Mouse (Mus musculus) kidney, embryonic 16.5 days (tissue): ENCODE measurements at regions not wholly inside any gene's neighbourhood (a gene's known extent, or its start where the extent isn't known, plus 50 kb on each side); places are given as distances from the start of the nearest gene placed in this dataset.

Experiments
- ATAC-seq: fragments of 200-750 bp; cut with Nextera tagmentation; 2 replicates; pipeline ENCODE4 v1.8.0; 2017; ENCODE audit warnings: moderate TSS enrichment; ENCODE audit not compliant: low FRiP score, low TSS enrichment
- H3K27ac ChIP-seq: fragments of 300-500 bp; sonication (generic); 2 replicates; pipeline ENCODE4 v1.5.1; 2014; ENCODE audit warnings: low read length
- H3K27me3 ChIP-seq: fragments of 300-500 bp; sonication (generic); 2 replicates; pipeline ENCODE4 v1.6.1; 2014; ENCODE audit warnings: low read length, control low read depth, mixed read lengths; ENCODE audit not compliant: insufficient read depth
- H3K36me3 ChIP-seq: fragments of 300-500 bp; sonication (generic); 2 replicates; pipeline ENCODE4 v1.6.1; 2014; ENCODE audit warnings: low read length, control low read depth, mixed read lengths; ENCODE audit not compliant: insufficient read depth
- H3K4me1 ChIP-seq: fragments of 300-500 bp; sonication (generic); 2 replicates; pipeline ENCODE4 v1.6.1; 2014; ENCODE audit warnings: low read length, control low read depth, mixed read lengths; ENCODE audit not compliant: insufficient read depth
- H3K4me2 ChIP-seq: fragments of 300-500 bp; sonication (generic); replicated peaks from 2 replicates; pipeline ENCODE4 v1.6.1; 2014; ENCODE audit warnings: low read depth, low read length
- H3K4me3 ChIP-seq: fragments of 300-500 bp; sonication (generic); 2 replicates; pipeline ENCODE4 v1.5.1; 2014; ENCODE audit warnings: mild to moderate bottlenecking, low read length
- H3K9ac ChIP-seq: fragments of 300-500 bp; sonication (generic); replicated peaks from 2 replicates; pipeline ENCODE4 v1.6.1; 2014; ENCODE audit warnings: low read length
- H3K9me3 ChIP-seq: fragments of 300-500 bp; sonication (generic); 2 replicates; pipeline ENCODE4 v1.6.1; 2016; ENCODE audit warnings: low read length, control low read depth
- WGBS: fragments of 180-500 bp; shearing (Covaris S2); extraction: QIAGEN DNeasy Blood & Tissue Kit; methylation state at CpG from one replicate; pipeline ENCODE4 v1.1.7; 2014; 5-methylcytosine and 5-hydroxymethylcytosine counted together

- H3K4me2 ChIP-seq, result no peak overlapping the region
- H3K4me1 ChIP-seq, result no peaks in the 10 kb centered on the region
- no peak for ATAC-seq
- 54% methylated on average over 1 of the region's 1 CpGs for WGBS
- H3K27ac ChIP-seq, result no peak overlapping the region
- H3K4me3 ChIP-seq, result no peak overlapping the region
- no peak overlapping the region for H3K9ac ChIP-seq
- no peaks in the 10 kb centered on the region for H3K36me3 ChIP-seq
- no peaks in the 10 kb centered on the region for H3K27me3 ChIP-seq
- H3K9me3 ChIP-seq, result no peaks in the 10 kb centered on the region
These were observed 82.9 kb downstream of the Postn start for GRCm38 (mm10) chr3:54443791-54444190.

- Histone ChIP-seq H3K36me3 (no peaks in the 10 kb centered on the region), H3K4me3 (no peak overlapping the region), H3K9ac (no peak overlapping the region), H3K4me2 (no peak overlapping the region), H3K4me1 (no peaks in the 10 kb centered on the region), H3K27ac (no peak overlapping the region), H3K27me3 (no peaks in the 10 kb centered on the region), H3K9me3 (no peaks in the 10 kb centered on the region)
- ATAC-seq, result no peak
- 10% methylated on average over 3 of the region's 3 CpGs for WGBS
These were observed 86.0 kb downstream of the Postn start for GRCm38 (mm10) chr3:54446889-54447288.

- no peak for ATAC-seq
- Histone ChIP-seq H3K27me3 (no peaks in the 10 kb centered on the region), H3K4me3 (no peak overlapping the region), H3K4me1 (no peaks in the 10 kb centered on the region), H3K9me3 (no peaks in the 10 kb centered on the region), H3K9ac (no peak overlapping the region), H3K27ac (no peak overlapping the region), H3K4me2 (no peak overlapping the region), H3K36me3 (no peaks in the 10 kb centered on the region)
- WGBS, result 91% methylated on average over 2 of the region's 2 CpGs
These were observed 96.5 kb downstream of the Postn start for GRCm38 (mm10) chr3:54457416-54457815.

GRCm38 (mm10) chr3:54461366-54461765, 100.5 kb downstream of the Postn start:
- no peak overlapping the region for H3K4me3 ChIP-seq
- no peaks in the 10 kb centered on the region for H3K36me3 ChIP-seq
- no peaks in the 10 kb centered on the region for H3K27me3 ChIP-seq
- no peaks in the 10 kb centered on the region for H3K4me1 ChIP-seq
- no peak overlapping the region for H3K4me2 ChIP-seq
- 90% methylated on average over 6 of the region's 6 CpGs for WGBS
- no peaks in the 10 kb centered on the region for H3K9me3 ChIP-seq
- no peak for ATAC-seq
- no peak overlapping the region for H3K27ac ChIP-seq
- H3K9ac ChIP-seq, result no peak overlapping the region

- Histone ChIP-seq H3K27ac (no peak overlapping the region), H3K4me3 (no peak overlapping the region), H3K4me1 (no peaks in the 10 kb centered on the region), H3K27me3 (no peaks in the 10 kb centered on the region), H3K9me3 (no peaks in the 10 kb centered on the region), H3K9ac (no peak overlapping the region), H3K4me2 (no peak overlapping the region), H3K36me3 (no peaks in the 10 kb centered on the region)
- ATAC-seq, result no peak
These were observed 105.2 kb downstream of the Postn start for GRCm38 (mm10) chr3:54466097-54466496.

- Histone ChIP-seq H3K27ac (no peak overlapping the region), H3K27me3 (no peaks in the 10 kb centered on the region), H3K9ac (no peak overlapping the region), H3K9me3 (no peaks in the 10 kb centered on the region), H3K36me3 (no peaks in the 10 kb centered on the region), H3K4me1 (no peaks in the 10 kb centered on the region; the same call in 1 of the 2 replicates), H3K4me3 (no peak overlapping the region), H3K4me2 (no peak overlapping the region)
- no peak for ATAC-seq
- 68% methylated on average over 6 of the region's 6 CpGs for WGBS
These were observed 113.3 kb downstream of the Postn start for GRCm38 (mm10) chr3:54474209-54474608.

- no peaks in the 10 kb centered on the region for H3K9me3 ChIP-seq
- H3K27me3 ChIP-seq, result no peaks in the 10 kb centered on the region
- no peak overlapping the region for H3K4me2 ChIP-seq
- no peak for ATAC-seq
- no peak overlapping the region for H3K9ac ChIP-seq
- no peak overlapping the region for H3K4me3 ChIP-seq
- WGBS, result 48% methylated on average over 3 of the region's 3 CpGs
- no peak overlapping the region for H3K27ac ChIP-seq
- H3K36me3 ChIP-seq, result no peaks in the 10 kb centered on the region
- no peaks in the 10 kb centered on the region; the same call in 1 of the 2 replicates for H3K4me1 ChIP-seq
These were observed 115.0 kb downstream of the Postn start for GRCm38 (mm10) chr3:54475879-54476278.

GRCm38 (mm10) chr3:54477986-54478385, 117.1 kb downstream of the Postn start:
- Histone ChIP-seq H3K36me3 (no peaks in the 10 kb centered on the region), H3K4me3 (no peak overlapping the region), H3K27ac (no peak overlapping the region), H3K4me2 (no peak overlapping the region), H3K9me3 (no peaks in the 10 kb centered on the region), H3K27me3 (no peaks in the 10 kb centered on the region), H3K9ac (no peak overlapping the region), H3K4me1 (no peaks in the 10 kb centered on the region; the same call in 1 of the 2 replicates)
- 60% methylated on average over 4 of the region's 4 CpGs for WGBS
- no peak for ATAC-seq

- Histone ChIP-seq H3K27ac (no peak overlapping the region), H3K9me3 (no peaks in the 10 kb centered on the region), H3K27me3 (no peaks in the 10 kb centered on the region), H3K4me3 (no peak overlapping the region), H3K9ac (no peak overlapping the region), H3K4me2 (no peak overlapping the region), H3K4me1 (no peaks in the 10 kb centered on the region; the same call in 1 of the 2 replicates), H3K36me3 (no peaks in the 10 kb centered on the region)
- ATAC-seq, result no peak
- 67% methylated on average over 6 of the region's 6 CpGs for WGBS
These were observed 119.3 kb downstream of the Postn start for GRCm38 (mm10) chr3:54480251-54480650.

GRCm38 (mm10) chr3:54487346-54487745, 126.4 kb downstream of the Postn start:
- Histone ChIP-seq H3K9ac (no peak overlapping the region), H3K27ac (no peak overlapping the region), H3K4me2 (no peak overlapping the region), H3K9me3 (0 out of 2 replicates have a peak, but pooled peaks cover 4% of the 10 kb centered on the region), H3K4me3 (no peak overlapping the region), H3K4me1 (no peaks in the 10 kb centered on the region), H3K27me3 (no peaks in the 10 kb centered on the region), H3K36me3 (no peaks in the 10 kb centered on the region)
- no peak for ATAC-seq
- 94% methylated on average over 2 of the region's 2 CpGs for WGBS
